Mouse (Mus musculus) midbrain, postnatal 0 days (tissue): ENCODE data around the gene Gigyf2. TPM values are rescaled to one million over a fixed set of nuclear protein-coding genes. Genes with fewer than 3 reads are reported as not detected.

Source experiments
- ATAC-seq: fragments of 200-750 bp; cut with Nextera tagmentation; 2 replicates; pipeline ENCODE4 v1.8.0; 2017; ENCODE audit warnings: moderate number of reproducible peaks, mild to moderate bottlenecking, moderate TSS enrichment, moderate library complexity; ENCODE audit not compliant: low FRiP score
- DNase-seq: peaks from one replicate; pipeline ENCODE4 v3.0.0-alpha.2; 2015; ENCODE audit warnings: low spot score
- H3K27ac ChIP-seq: fragments of 300-500 bp; sonication (generic); 2 replicates; pipeline ENCODE4 v1.5.1; 2014; ENCODE audit warnings: low read depth, mild to moderate bottlenecking, low read length, mixed read lengths
- H3K27me3 ChIP-seq: fragments of 300-500 bp; sonication (generic); 2 replicates; pipeline ENCODE4 v1.6.1; 2014; ENCODE audit warnings: low read length, control low read depth, mixed read lengths; ENCODE audit not compliant: insufficient read depth
- H3K36me3 ChIP-seq: fragments of 300-500 bp; sonication (generic); 2 replicates; pipeline ENCODE4 v1.6.1; 2014; ENCODE audit warnings: low read length, control low read depth, mixed read lengths; ENCODE audit not compliant: insufficient read depth
- H3K4me1 ChIP-seq: fragments of 300-500 bp; sonication (generic); 2 replicates; pipeline ENCODE4 v1.6.1; 2014; ENCODE audit warnings: mild to moderate bottlenecking, control low read depth, antibody characterized with exemption, low read length, mixed read lengths; ENCODE audit not compliant: insufficient read depth
- H3K4me2 ChIP-seq: fragments of 300-500 bp; sonication (generic); 2 replicates; pipeline ENCODE4 v1.6.1; 2014; ENCODE audit warnings: low read depth, mild to moderate bottlenecking, low read length, mixed read lengths; ENCODE audit not compliant: poor library complexity, severe bottlenecking
- H3K4me3 ChIP-seq: fragments of 300-500 bp; sonication (generic); 2 replicates; pipeline ENCODE4 v1.5.1; 2014; ENCODE audit warnings: low read depth, mild to moderate bottlenecking, low read length, moderate library complexity
- H3K9ac ChIP-seq: fragments of 300-500 bp; sonication (generic); replicated peaks from 2 replicates; pipeline ENCODE4 v1.6.1; 2014; ENCODE audit warnings: mild to moderate bottlenecking, low read length, moderate library complexity, mixed read lengths; ENCODE audit not compliant: poor library complexity, severe bottlenecking
- H3K9me3 ChIP-seq: fragments of 300-500 bp; sonication (generic); 2 replicates; pipeline ENCODE4 v1.6.1; 2016; ENCODE audit warnings: low read length, control low read depth
- CTCF ChIP-seq: IDR thresholded peaks from 2 replicates; pipeline ENCODE4 v1.5.1; 2016; ENCODE audit warnings: antibody characterized with exemption, mild to moderate bottlenecking
- WGBS: fragments of 180-500 bp; shearing (Covaris S2); extraction: QIAGEN DNeasy Blood & Tissue Kit; methylation state at CpG from one replicate; pipeline ENCODE4 v1.1.7; 2014; 5-methylcytosine and 5-hydroxymethylcytosine counted together
- polyA plus RNA-seq: library from polyadenylated mRNA; unstranded; fragments of >200 nt; fragmentation: Nextera tagmentation; extraction: Ambion mirVana; gene quantifications from 2 replicates; pipeline ENCODE4 v1.2.1, GENCODE M21; 2015
- total RNA-seq: library from RNA; depleted of rRNA; stranded (reverse); fragments of >200 nt; gene quantifications from 2 replicates; pipeline ENCODE4 v1.2.3, GENCODE M21; 2014; rRNA removed

Gigyf2 gene
- total RNA-seq (69.0 and 75.0 TPM in 2 replicates), polyA plus RNA-seq (45.4 and 46.4 TPM in 2 replicates)

DNA sequence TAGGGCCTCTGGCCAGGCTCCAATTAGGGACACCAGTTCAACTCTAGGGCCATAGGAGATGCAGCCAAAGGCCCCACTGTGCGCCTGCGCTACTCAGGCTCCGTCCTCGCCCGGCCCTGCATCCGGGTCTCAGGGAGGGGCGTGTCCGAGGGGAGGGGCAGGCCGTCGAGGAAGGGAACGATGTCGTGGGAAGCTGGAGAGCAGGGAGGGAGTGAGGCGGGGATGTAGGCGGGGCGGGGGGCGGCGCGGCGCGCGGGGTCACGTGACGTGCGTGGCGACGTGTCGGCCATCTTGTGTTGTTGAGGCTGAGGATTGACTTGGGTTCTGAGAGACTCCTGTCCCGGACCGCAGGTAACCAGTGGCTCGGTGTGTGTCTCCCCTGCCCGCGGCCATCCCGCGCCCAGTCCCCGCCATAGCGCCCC lies at the start of gene Gigyf2:
Gigyf2 (plus strand) TSS at position 257 of the 422 bp plus-strand sequence.
- Histone ChIP-seq H3K36me3 (no peaks in the 10 kb centered on the region), H3K4me3 (peak within 1 kb of the TSS; percentile 98), H3K27me3 (no peaks in the 10 kb centered on the region), H3K9ac (peak within 1 kb of the TSS; percentile 86), H3K9me3 (no peaks in the 10 kb centered on the region), H3K27ac (peak within 1 kb of the TSS; percentile 98), H3K4me2 (peak within 1 kb of the TSS; percentile 81), H3K4me1 (peaks cover 7% of the 10 kb centered on the region; the same call in 1 of the 2 replicates)
- peak; percentile 99 for ATAC-seq
- TF ChIP-seq CTCF, result no peak
- DNase-seq, result peak; percentile 96
- WGBS, result 0% methylated on average over 28 of the region's 36 CpGs

DNA sequence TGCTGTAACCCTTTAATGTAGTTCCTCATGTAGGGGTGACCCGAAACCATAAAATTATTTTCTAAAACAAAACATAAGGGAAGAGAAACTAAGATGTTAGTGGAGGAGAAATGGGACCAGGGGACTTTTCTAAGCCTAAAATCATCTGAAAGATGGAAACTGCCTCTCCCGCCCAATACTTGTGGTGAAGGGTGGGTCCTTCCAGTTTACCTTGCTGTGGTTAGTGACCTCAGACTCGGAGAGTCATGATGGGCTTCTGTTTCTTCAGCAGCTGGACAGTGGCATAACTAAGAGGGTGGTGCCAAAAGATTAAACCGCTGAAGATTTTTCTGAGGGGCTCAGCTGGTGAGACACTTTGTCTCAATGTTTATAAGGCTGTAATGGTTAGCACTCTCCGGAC lies 46.5 kb upstream of the Gigyf2 start:
- Histone ChIP-seq H3K4me1 (no peaks in the 10 kb centered on the region; the same call in 1 of the 2 replicates), H3K9me3 (no peaks in the 10 kb centered on the region), H3K36me3 (no peaks in the 10 kb centered on the region), H3K9ac (no peak overlapping the region), H3K4me2 (no peak overlapping the region), H3K4me3 (no peak overlapping the region), H3K27ac (no peak overlapping the region), H3K27me3 (no peaks in the 10 kb centered on the region)
- ATAC-seq, result no peak
- 83% methylated on average over 5 of the region's 5 CpGs for WGBS
- DNase-seq, result no peak
- no peak for TF ChIP-seq CTCF

DNA sequence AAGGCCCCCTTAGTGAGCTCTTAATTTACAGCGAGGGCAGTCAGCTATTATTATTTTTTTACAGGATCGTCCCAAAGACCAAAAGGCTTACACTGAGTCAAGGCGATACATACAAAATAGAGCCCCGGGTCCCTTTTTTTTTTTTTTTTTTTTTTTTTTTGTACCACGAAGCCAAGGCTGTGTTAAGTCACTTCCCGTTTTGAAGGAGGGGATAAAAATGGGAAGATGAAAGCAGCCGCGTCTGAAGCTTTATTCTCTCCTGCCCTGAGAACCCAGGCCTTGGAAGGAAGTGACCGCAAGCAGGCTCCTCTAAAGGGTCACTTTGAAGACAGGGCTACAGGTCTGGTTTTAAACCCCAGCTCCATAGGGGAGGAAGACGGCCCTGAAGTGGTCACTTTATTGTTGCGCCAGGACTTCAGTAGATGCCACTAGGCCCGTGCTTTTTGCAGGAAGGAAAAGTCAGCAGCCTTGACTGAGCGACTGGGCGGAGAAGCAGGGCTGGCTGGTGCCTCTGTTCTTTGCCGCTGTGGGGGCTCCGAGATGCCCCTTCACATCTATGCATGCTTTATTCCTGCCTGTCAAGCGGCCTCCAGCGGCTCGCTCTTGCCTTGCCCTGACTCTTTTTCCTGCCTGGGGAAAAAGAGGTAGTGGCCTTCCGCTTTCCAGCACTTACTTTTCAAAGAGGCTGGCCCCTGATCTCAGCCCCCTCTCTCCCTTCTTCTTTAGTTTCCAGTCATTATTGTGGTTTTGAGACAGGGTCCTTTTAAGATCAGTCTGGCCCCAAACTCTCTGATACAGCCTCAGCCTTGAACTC lies 45.0 kb upstream of the Gigyf2 start:
- H3K4me2 ChIP-seq, result no peak overlapping the region
- H3K27ac ChIP-seq, result no peak overlapping the region
- ATAC-seq (no peak), DNase-seq (no peak)
- 22% methylated on average over 20 of the region's 20 CpGs for WGBS
- no peaks in the 10 kb centered on the region for H3K36me3 ChIP-seq
- H3K4me1 ChIP-seq, result no peaks in the 10 kb centered on the region; the same call in 1 of the 2 replicates
- no peak overlapping the region for H3K9ac ChIP-seq
- no peaks in the 10 kb centered on the region for H3K9me3 ChIP-seq
- TF ChIP-seq CTCF, result no peak
- H3K27me3 ChIP-seq, result no peaks in the 10 kb centered on the region
- H3K4me3 ChIP-seq, result no peak overlapping the region

DNA sequence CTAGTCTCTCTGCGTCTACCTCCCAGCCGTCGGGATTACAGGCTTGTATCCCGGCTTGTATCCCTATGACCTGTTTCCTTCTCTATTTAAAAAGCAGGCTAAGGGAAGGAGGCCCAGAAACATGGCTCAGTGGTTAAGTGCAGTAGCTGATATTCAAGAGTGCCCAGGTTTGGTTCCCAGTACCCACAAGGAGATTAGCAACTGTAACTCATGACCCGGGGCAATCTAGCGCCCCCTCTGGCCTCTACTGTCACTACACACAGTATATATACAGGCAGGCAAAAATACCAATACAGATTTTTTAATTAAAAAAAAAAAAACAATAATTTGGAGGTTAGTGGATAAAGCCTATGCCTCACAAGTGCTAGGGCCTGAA lies 44.4 kb upstream of the Gigyf2 start:
- no peaks in the 10 kb centered on the region for H3K27me3 ChIP-seq
- no peaks in the 10 kb centered on the region; the same call in 1 of the 2 replicates for H3K4me1 ChIP-seq
- no peak; the same call in 1 of the 2 replicates for TF ChIP-seq CTCF
- H3K36me3 ChIP-seq, result no peaks in the 10 kb centered on the region
- WGBS, result 68% methylated on average over 6 of the region's 6 CpGs
- H3K4me2 ChIP-seq, result no peak overlapping the region
- H3K4me3 ChIP-seq, result no peak overlapping the region
- no peak overlapping the region for H3K27ac ChIP-seq
- DNase-seq (no peak), ATAC-seq (no peak)
- no peaks in the 10 kb centered on the region for H3K9me3 ChIP-seq
- no peak overlapping the region for H3K9ac ChIP-seq

DNA sequence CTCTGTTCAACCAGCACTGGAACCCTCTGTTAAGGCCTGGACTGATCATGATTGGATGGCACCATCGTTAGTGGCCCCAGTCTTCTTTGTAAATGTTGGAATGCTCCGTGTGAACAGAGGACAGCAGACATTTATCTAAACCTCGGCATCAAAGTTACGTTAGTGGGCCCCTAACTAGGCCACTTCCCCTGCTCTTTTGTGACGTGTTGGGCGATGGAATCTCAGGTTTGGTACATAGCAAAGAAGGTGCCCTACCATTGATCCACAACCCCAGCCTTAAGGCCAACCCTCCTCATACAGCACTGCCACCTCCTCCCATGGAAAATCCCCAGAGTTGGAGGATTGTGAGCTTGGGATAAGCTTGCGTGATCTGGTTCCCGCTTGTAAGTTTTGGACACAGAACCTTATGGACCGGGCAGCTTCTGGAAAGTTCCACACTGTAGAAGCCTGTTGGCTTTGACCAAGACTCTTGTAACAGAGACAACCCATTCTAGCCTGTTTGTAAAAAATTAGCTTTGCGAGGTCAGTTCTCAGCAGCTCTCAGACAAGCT lies 43.3 kb upstream of the Gigyf2 start:
- Histone ChIP-seq H3K36me3 (no peaks in the 10 kb centered on the region), H3K27me3 (no peaks in the 10 kb centered on the region), H3K9me3 (no peaks in the 10 kb centered on the region), H3K9ac (no peak overlapping the region), H3K4me3 (no peak overlapping the region), H3K4me2 (no peak overlapping the region), H3K4me1 (no peaks in the 10 kb centered on the region), H3K27ac (no peak overlapping the region)
- no peak for DNase-seq
- no peak for ATAC-seq
- TF ChIP-seq CTCF, result no peak
- 89% methylated on average over 10 of the region's 10 CpGs for WGBS

DNA sequence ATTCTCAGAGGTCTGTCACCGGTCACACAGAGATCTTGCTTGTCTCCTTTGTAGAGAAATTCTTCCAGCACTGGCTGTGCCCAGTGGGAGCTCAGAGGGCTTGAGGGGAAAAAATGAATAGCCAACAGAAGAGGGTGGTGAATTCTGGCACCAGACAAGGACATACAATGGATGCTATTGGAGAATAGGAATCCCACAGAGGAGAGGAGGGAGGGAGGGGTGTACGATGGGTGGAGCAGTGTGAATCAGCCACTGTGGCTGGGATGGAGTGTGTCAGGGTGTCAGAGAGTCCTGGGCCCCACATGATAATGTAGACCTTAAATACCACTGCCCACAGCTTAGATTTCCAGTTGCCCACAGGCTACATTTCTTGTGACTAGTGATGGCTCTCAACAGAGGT lies 39.7 kb upstream of the Gigyf2 start:
- Histone ChIP-seq H3K4me1 (no peaks in the 10 kb centered on the region), H3K4me3 (no peak overlapping the region), H3K27ac (no peak overlapping the region), H3K9me3 (no peaks in the 10 kb centered on the region), H3K27me3 (no peaks in the 10 kb centered on the region), H3K4me2 (no peak overlapping the region), H3K36me3 (no peaks in the 10 kb centered on the region), H3K9ac (no peak overlapping the region)
- TF ChIP-seq CTCF, result no peak
- no peak for DNase-seq
- WGBS, result 47% methylated on average over 2 of the region's 2 CpGs
- ATAC-seq, result no peak
